Mouse (Mus musculus): ENCODE results near the gene Gm28635. TPM values are rescaled to one million over a fixed set of nuclear protein-coding genes. Genes with fewer than 3 reads are reported as not detected.

Gm28635 gene
- polyA plus RNA-seq, 1 experiment, result not detected

DNA sequence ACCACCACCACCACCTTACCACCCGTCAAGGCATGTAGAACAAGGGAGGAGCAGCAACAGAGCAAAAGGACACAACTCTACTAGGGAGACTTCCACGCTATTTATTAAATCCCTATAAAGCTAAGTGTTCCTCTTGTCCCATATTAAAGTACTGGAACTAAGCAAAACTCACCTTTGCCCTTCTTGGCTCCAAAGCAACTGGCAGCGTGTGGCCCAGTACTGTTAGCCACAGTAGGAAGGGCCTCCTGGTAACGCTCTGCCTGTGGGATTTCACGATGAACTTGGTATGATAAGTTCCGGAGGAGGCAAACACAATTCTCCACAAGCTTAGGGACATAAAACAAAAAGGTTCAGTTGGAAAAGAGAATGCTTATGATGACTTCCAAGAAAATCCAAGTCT is 65.1 kb downstream of the Gm28635 start:
- Histone ChIP-seq H3K27ac (ENCODE audit: control insufficient read depth, insufficient read depth, low read length) (no peak overlapping the region), H3K27me3 (ENCODE audit: control insufficient read depth, insufficient read depth, low read length) (no peaks in the 10 kb centered on the region), H3K4me1 (replicated peaks; ENCODE audit: control insufficient read depth, insufficient read depth, low read length) (no peaks in the 10 kb centered on the region), H3K4me3 (ENCODE audit: control insufficient read depth, insufficient read depth, low read length) (no peak overlapping the region), H3K36me3 (ENCODE audit: control insufficient read depth, insufficient read depth, low read length) (no peaks in the 10 kb centered on the region)
- WGBS, result 95% methylated on average over 6 of the region's 6 CpGs
- no peak for DNase-seq
- no peak for TF ChIP-seq CTCF (IDR thresholded peaks at IDR 0.05; ENCODE audit: borderline replicate concordance, control insufficient read depth, extremely low read depth, insufficient read depth, low read length, poor library complexity)
- no peak for TF ChIP-seq POLR2A (IDR thresholded peaks at IDR 0.05; ENCODE audit: control insufficient read depth, extremely low read depth, insufficient read depth, low read length, poor library complexity)

DNA sequence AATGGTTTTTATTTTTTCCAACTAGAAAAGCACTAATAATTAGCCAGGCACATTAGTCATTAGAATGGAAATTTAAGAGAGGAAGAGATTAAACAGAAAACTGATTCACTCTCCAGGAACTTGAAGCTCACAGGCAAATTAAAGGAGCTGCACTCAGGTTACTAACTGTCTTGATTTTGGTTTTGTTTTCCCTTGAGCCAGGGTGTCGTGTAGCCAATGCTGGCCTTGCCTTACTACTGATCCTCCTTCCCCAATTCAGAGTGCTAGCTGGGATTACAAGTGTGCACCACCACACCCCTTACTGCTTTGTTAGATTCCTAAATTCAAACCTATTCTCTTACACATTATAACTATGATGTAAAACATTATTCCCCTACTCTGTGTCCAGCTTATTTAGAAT is 70.0 kb downstream of the Gm28635 start:
- WGBS, result 78% methylated on average over 1 of the region's 1 CpGs
- no peaks in the 10 kb centered on the region for H3K27me3 ChIP-seq (ENCODE audit: control insufficient read depth, insufficient read depth, low read length)
- H3K27ac ChIP-seq (ENCODE audit: control insufficient read depth, insufficient read depth, low read length), result no peak overlapping the region
- no peaks in the 10 kb centered on the region for H3K4me1 ChIP-seq (replicated peaks; ENCODE audit: control insufficient read depth, insufficient read depth, low read length)
- H3K4me3 ChIP-seq (ENCODE audit: control insufficient read depth, insufficient read depth, low read length), result no peak overlapping the region
- no peaks in the 10 kb centered on the region for H3K36me3 ChIP-seq (ENCODE audit: control insufficient read depth, insufficient read depth, low read length)
- TF ChIP-seq POLR2A (IDR thresholded peaks at IDR 0.05; ENCODE audit: control insufficient read depth, extremely low read depth, insufficient read depth, low read length, poor library complexity), result no peak
- TF ChIP-seq CTCF (IDR thresholded peaks at IDR 0.05; ENCODE audit: borderline replicate concordance, control insufficient read depth, extremely low read depth, insufficient read depth, low read length, poor library complexity), result no peak
- DNase-seq, result no peak

- H3K27me3 ChIP-seq (ENCODE audit: control insufficient read depth, insufficient read depth, low read length), result no peaks in the 10 kb centered on the region
- TF ChIP-seq CTCF (IDR thresholded peaks at IDR 0.05; ENCODE audit: borderline replicate concordance, control insufficient read depth, extremely low read depth, insufficient read depth, low read length, poor library complexity) (no peak), POLR2A (IDR thresholded peaks at IDR 0.05; ENCODE audit: control insufficient read depth, extremely low read depth, insufficient read depth, low read length, poor library complexity) (no peak)
- DNase-seq, result no peak
- no peaks in the 10 kb centered on the region for H3K36me3 ChIP-seq (ENCODE audit: control insufficient read depth, insufficient read depth, low read length)
- H3K4me1 ChIP-seq (replicated peaks; ENCODE audit: control insufficient read depth, insufficient read depth, low read length), result no peaks in the 10 kb centered on the region
- 66% methylated on average over 2 of the region's 2 CpGs for WGBS
- H3K27ac ChIP-seq (ENCODE audit: control insufficient read depth, insufficient read depth, low read length), result no peak overlapping the region
- H3K4me3 ChIP-seq (ENCODE audit: control insufficient read depth, insufficient read depth, low read length), result no peak overlapping the region
Observed at GRCm38 (mm10) chr2:84600977-84601376, 76.9 kb downstream of the Gm28635 start.

DNA sequence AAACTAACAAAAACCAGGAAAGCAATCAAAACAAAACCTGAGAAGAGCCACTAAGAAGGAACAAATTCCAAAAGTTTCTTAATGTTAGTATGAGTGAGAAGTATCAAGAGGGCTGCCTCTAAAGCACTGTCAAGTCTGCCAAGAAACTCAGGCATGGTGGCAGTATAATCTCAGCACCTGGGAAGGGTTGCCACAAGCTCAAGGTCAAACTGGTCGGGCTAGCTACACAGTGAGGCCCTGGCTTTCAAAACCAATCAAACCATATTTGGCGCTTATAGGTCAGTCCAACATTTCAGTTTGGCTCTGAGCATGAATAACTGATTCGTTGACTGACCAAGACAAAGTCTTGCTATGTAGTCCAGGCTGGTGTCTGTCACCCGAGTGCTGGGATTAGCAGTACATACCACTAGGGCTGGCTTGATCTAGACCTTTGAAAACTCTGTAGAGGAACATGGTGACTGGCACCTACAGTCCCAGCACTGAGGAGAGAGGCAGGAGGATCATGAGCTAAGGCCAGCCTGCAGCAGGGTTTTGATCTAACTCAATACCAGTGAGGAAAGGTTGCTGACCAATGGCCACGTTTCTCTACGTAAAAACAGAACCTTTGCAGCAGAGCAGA is 78.5 kb downstream of the Gm28635 start:
- H3K4me1 ChIP-seq (replicated peaks; ENCODE audit: control insufficient read depth, insufficient read depth, low read length), result no peaks in the 10 kb centered on the region
- no peak for DNase-seq
- H3K4me3 ChIP-seq (ENCODE audit: control insufficient read depth, insufficient read depth, low read length), result no peak overlapping the region
- no peak for TF ChIP-seq CTCF (IDR thresholded peaks at IDR 0.05; ENCODE audit: borderline replicate concordance, control insufficient read depth, extremely low read depth, insufficient read depth, low read length, poor library complexity)
- TF ChIP-seq POLR2A (IDR thresholded peaks at IDR 0.05; ENCODE audit: control insufficient read depth, extremely low read depth, insufficient read depth, low read length, poor library complexity), result no peak
- H3K36me3 ChIP-seq (ENCODE audit: control insufficient read depth, insufficient read depth, low read length), result no peaks in the 10 kb centered on the region
- no peak overlapping the region for H3K27ac ChIP-seq (ENCODE audit: control insufficient read depth, insufficient read depth, low read length)
- 91% methylated on average over 6 of the region's 6 CpGs for WGBS
- no peaks in the 10 kb centered on the region for H3K27me3 ChIP-seq (ENCODE audit: control insufficient read depth, insufficient read depth, low read length)

DNA sequence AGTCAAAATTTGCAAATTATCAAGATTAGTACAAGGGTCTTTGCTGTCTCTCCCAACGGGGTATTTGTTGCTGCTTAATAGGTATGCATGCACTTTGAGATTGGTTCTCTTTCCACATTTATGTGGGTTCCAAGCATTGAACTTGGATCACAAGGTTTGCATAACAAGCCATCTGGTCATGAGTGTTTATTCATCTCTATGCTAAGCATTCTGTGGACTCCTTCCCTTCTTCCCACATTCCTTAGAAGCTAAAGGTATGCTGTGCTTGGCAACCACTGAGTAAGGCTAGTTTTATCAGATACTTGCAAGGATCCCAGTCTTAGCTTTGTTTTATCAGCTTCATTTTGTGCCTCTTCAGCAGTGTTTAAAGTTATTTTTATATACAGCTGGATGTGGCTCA is 80.7 kb downstream of the Gm28635 start:
- no peak for TF ChIP-seq POLR2A (IDR thresholded peaks at IDR 0.05; ENCODE audit: control insufficient read depth, extremely low read depth, insufficient read depth, low read length, poor library complexity)
- TF ChIP-seq CTCF (IDR thresholded peaks at IDR 0.05; ENCODE audit: borderline replicate concordance, control insufficient read depth, extremely low read depth, insufficient read depth, low read length, poor library complexity), result no peak
- no peaks in the 10 kb centered on the region for H3K27me3 ChIP-seq (ENCODE audit: control insufficient read depth, insufficient read depth, low read length)
- H3K4me1 ChIP-seq (replicated peaks; ENCODE audit: control insufficient read depth, insufficient read depth, low read length), result no peaks in the 10 kb centered on the region
- no peak for DNase-seq
- no peaks in the 10 kb centered on the region for H3K36me3 ChIP-seq (ENCODE audit: control insufficient read depth, insufficient read depth, low read length)
- H3K27ac ChIP-seq (ENCODE audit: control insufficient read depth, insufficient read depth, low read length), result no peak overlapping the region
- WGBS, result 97% methylated on average over 1 of the region's 1 CpGs
- no peak overlapping the region for H3K4me3 ChIP-seq (ENCODE audit: control insufficient read depth, insufficient read depth, low read length)

DNA sequence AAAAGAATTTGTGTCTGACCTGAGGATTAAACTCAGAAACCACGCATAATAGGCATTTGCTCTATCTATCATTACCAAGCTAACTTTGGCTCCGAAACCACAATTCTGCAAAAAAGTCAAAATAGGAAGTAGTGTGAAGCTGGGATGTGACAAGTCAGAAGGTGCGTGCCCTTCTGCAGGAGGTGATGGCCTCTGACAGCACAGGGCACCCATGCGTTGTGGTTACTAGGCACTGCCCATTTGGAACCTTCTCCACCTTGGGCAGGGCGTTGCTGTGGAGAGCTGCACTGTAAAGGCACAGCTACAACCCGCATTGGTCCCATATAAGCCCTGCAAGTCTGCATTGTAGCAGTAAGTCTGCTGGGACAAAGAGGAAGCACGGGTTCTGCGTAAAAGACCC is 85.0 kb downstream of the Gm28635 start:
- Histone ChIP-seq H3K4me1 (replicated peaks; ENCODE audit: control insufficient read depth, insufficient read depth, low read length) (no peaks in the 10 kb centered on the region), H3K4me3 (ENCODE audit: control insufficient read depth, insufficient read depth, low read length) (no peak overlapping the region), H3K27me3 (ENCODE audit: control insufficient read depth, insufficient read depth, low read length) (no peaks in the 10 kb centered on the region), H3K27ac (ENCODE audit: control insufficient read depth, insufficient read depth, low read length) (no peak overlapping the region), H3K36me3 (ENCODE audit: control insufficient read depth, insufficient read depth, low read length) (no peaks in the 10 kb centered on the region)
- TF ChIP-seq POLR2A (IDR thresholded peaks at IDR 0.05; ENCODE audit: control insufficient read depth, extremely low read depth, insufficient read depth, low read length, poor library complexity) (no peak), CTCF (IDR thresholded peaks at IDR 0.05; ENCODE audit: borderline replicate concordance, control insufficient read depth, extremely low read depth, insufficient read depth, low read length, poor library complexity) (no peak)
- WGBS, result 12% methylated on average over 8 of the region's 8 CpGs
- no peak for DNase-seq

- H3K36me3 ChIP-seq (ENCODE audit: control insufficient read depth, insufficient read depth, low read length), result no peaks in the 10 kb centered on the region
- TF ChIP-seq POLR2A (IDR thresholded peaks at IDR 0.05; ENCODE audit: control insufficient read depth, extremely low read depth, insufficient read depth, low read length, poor library complexity) (no peak), CTCF (IDR thresholded peaks at IDR 0.05; ENCODE audit: borderline replicate concordance, control insufficient read depth, extremely low read depth, insufficient read depth, low read length, poor library complexity) (no peak)
- no peaks in the 10 kb centered on the region for H3K27me3 ChIP-seq (ENCODE audit: control insufficient read depth, insufficient read depth, low read length)
- H3K27ac ChIP-seq (ENCODE audit: control insufficient read depth, insufficient read depth, low read length), result no peak overlapping the region
- WGBS, result 93% methylated on average over 8 of the region's 8 CpGs
- no peak overlapping the region for H3K4me3 ChIP-seq (ENCODE audit: control insufficient read depth, insufficient read depth, low read length)
- no peaks in the 10 kb centered on the region; the same call in 1 of the 2 replicates for H3K4me1 ChIP-seq (replicated peaks; ENCODE audit: control insufficient read depth, insufficient read depth, low read length)
- DNase-seq, result no peak
Observed at GRCm38 (mm10) chr2:84585700-84586099, 92.1 kb downstream of the Gm28635 start.
